Mouse (Mus musculus) thymus, adult 2 months (tissue): ENCODE data around the gene Syngr1. TPM values are rescaled to one million over a fixed set of nuclear protein-coding genes. Genes with fewer than 3 reads are reported as not detected.

ENCODE experiments used
- DNase-seq: peaks from one replicate; pipeline ENCODE4 v3.0.0; 2021
- H3K27ac ChIP-seq: fragments of 200-500 bp; 2 replicates; pipeline ENCODE4 v1.5.1; 2012; ENCODE audit warnings: low read length, control low read depth; ENCODE audit not compliant: control insufficient read depth, insufficient read depth
- H3K27me3 ChIP-seq: fragments of 200-500 bp; 2 replicates; pipeline ENCODE4 v1.6.1; 2012; ENCODE audit warnings: mild to moderate bottlenecking, low read length, moderate library complexity, mixed read lengths; ENCODE audit not compliant: control insufficient read depth, insufficient read depth
- H3K36me3 ChIP-seq: fragments of 200-500 bp; 2 replicates; pipeline ENCODE4 v1.6.1; 2012; ENCODE audit warnings: mild to moderate bottlenecking, low read length, moderate library complexity; ENCODE audit not compliant: control insufficient read depth, insufficient read depth
- H3K4me1 ChIP-seq: fragments of 200-500 bp; replicated peaks from 2 replicates; pipeline ENCODE4 v1.6.1; 2012; ENCODE audit warnings: low read length; ENCODE audit not compliant: control insufficient read depth, insufficient read depth
- H3K4me3 ChIP-seq: fragments of 200-500 bp; 2 replicates; pipeline ENCODE4 v1.5.1; 2012; ENCODE audit warnings: mild to moderate bottlenecking, low read length, control low read depth, moderate library complexity; ENCODE audit not compliant: control insufficient read depth, insufficient read depth
- CTCF ChIP-seq: fragments of 200-500 bp; IDR thresholded peaks from 2 replicates; pipeline ENCODE4 v1.5.1; 2012; ENCODE audit warnings: mild to moderate bottlenecking, control low read depth, low read length, moderate library complexity, borderline replicate concordance; ENCODE audit not compliant: control insufficient read depth, poor library complexity, insufficient read depth; ENCODE audit errors: extremely low read depth
- POLR2A ChIP-seq: fragments of 200-500 bp; IDR thresholded peaks from 2 replicates; pipeline ENCODE4 v1.6.1; 2012; ENCODE audit warnings: mild to moderate bottlenecking, low read length, control low read depth, moderate library complexity; ENCODE audit not compliant: control insufficient read depth, poor library complexity, insufficient read depth; ENCODE audit errors: extremely low read depth
- WGBS: fragments of 180-500 bp; shearing (Covaris S2); methylation state at CpG from one replicate; pipeline ENCODE4 v1.1.7; 2018; 5-methylcytosine and 5-hydroxymethylcytosine counted together
- polyA plus RNA-seq: library from polyadenylated mRNA; depleted of rRNA; stranded (reverse); fragments of >200 nt; gene quantifications from 2 replicates; pipeline ENCODE4 v1.2.3, GENCODE M21; 2012

The Syngr1 gene
- polyA plus RNA-seq, 1 experiment: 121 TPM

DNA sequence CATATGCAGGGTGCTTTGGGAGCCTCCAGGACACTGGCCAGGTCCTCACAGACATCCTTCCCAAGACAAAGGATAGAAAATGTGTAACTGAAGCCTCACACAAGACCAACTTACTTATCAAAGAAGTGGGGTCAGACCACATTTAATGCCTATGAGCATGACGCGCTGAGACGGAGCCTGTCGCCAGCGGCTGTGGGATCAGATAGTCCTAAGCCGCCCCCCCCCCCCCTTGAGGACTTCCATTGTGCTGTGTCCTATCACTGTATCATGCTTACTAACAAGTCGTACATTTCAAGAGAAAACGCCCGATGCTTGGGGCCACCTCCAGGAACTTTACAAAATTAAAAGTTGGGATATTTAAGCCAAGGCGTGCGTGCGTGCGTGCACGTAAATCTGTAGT lies 56.0 kb downstream of the Syngr1 start:
- DNase-seq: no peak
- Histone ChIP-seq H3K36me3 (peaks cover 4% of the 10 kb centered on the region; the same call in 1 of the 2 replicates), H3K27ac (peak overlapping the region; percentile 50; the same call in 1 of the 2 replicates), H3K4me3 (no peak overlapping the region), H3K27me3 (no peaks in the 10 kb centered on the region), H3K4me1 (peaks cover 43% of the 10 kb centered on the region)
- WGBS: 77% methylated on average over 14 of the region's 14 CpGs
- TF ChIP-seq CTCF (no peak), POLR2A (no peak)

DNA sequence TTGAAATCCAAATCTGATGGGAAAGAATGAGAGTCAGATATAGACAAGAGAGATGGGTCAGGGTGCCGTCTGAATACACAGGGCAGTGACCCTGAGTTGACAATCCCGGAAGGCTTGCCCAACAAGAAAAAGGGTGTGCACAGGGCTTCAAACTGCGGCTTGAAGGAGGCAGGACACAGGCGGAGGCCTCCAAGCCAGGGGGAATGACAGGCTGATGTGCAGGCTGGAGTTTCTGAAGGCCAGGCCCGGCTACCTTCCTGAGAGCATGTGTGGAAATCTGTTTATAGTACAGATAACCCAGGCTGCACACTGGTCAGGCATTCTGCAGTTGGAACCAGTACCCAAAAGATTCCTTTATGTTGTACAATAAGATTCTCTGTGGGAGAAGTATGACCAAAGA lies 56.4 kb downstream of the Syngr1 start:
- H3K4me1 ChIP-seq: peaks cover 43% of the 10 kb centered on the region
- 95% methylated on average over 5 of the region's 5 CpGs for WGBS
- H3K27me3 ChIP-seq: no peaks in the 10 kb centered on the region
- H3K36me3 ChIP-seq: peaks cover 4% of the 10 kb centered on the region; the same call in 1 of the 2 replicates
- no peak for DNase-seq
- no peak overlapping the region for H3K4me3 ChIP-seq
- TF ChIP-seq POLR2A (no peak), CTCF (no peak)
- peak overlapping the region; percentile 50; the same call in 1 of the 2 replicates for H3K27ac ChIP-seq

DNA sequence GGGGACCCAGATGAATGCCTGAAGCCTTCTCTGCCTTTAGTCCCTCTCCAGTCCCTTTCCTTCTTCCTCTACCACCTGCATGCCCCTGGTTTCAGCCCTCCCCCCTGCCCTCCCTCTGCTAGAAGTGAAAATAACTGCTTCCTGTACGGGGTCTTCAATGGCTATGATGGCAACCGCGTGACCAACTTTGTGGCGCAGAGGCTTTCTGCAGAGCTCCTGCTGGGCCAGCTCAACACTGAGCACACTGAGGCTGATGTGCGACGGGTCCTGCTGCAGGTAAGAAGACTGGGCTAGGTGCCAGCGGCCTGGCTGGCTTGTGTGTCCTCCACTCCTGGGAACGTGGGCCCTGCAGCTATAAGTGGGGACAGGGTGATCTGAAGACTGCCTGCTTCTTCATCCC lies 57.4 kb downstream of the Syngr1 start:
- H3K4me1 ChIP-seq: peaks cover 43% of the 10 kb centered on the region
- H3K27ac ChIP-seq: peak overlapping the region; percentile 79
- 16% methylated on average over 8 of the region's 8 CpGs for WGBS
- H3K36me3 ChIP-seq: peaks cover 13% of the 10 kb centered on the region; the same call in 1 of the 2 replicates
- DNase-seq: peak; percentile 52
- H3K27me3 ChIP-seq: no peaks in the 10 kb centered on the region
- peak overlapping the region; percentile 51 for H3K4me3 ChIP-seq
- no peak for TF ChIP-seq CTCF
- no peak for TF ChIP-seq POLR2A

DNA sequence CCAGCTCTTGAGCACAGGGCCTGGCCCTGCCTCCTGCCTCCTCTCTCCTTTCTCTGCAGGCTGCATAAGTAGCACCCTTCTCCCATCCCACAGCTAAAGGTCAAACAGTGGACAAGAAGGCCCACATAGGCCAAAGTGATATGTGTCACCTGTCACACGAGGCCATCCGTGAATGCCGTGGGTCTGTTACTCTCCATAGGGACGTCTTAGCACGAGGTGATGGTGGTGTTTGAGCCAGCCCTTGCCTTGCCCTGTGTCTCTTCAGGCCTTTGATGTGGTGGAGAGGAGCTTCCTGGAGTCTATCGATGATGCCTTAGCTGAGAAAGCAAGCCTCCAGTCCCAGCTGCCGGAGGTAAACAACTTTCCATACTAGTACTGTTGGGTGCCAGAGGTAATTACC lies 58.4 kb downstream of the Syngr1 start:
- no peak for TF ChIP-seq POLR2A
- Histone ChIP-seq H3K27ac (peak overlapping the region; percentile 79), H3K36me3 (peaks cover 20% of the 10 kb centered on the region), H3K27me3 (no peaks in the 10 kb centered on the region), H3K4me1 (peaks cover 43% of the 10 kb centered on the region), H3K4me3 (peak overlapping the region; percentile 51)
- peak; percentile 50 for DNase-seq
- WGBS: 8% methylated on average over 7 of the region's 7 CpGs

DNA sequence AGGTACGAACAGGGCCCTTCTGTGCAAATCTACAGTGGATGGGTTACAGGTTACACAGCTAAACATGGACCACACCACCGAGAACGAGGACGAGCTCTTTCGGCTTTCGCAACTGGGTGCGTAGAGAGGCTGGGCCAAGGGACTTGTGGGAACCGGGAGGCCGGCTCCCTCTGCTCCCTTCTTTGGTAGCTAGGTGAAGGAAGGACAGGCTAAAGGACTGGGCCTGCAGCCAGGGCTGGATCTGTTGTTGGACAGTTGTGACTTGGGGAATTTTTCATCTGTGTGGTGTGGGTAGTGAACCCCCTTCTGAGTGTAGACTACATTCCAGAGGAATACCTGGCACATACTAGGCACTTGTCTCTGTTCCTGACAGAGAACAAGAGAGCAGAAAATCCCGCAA lies 61.5 kb downstream of the Syngr1 start:
- Histone ChIP-seq H3K4me1 (peaks cover 25% of the 10 kb centered on the region), H3K36me3 (peaks cover 44% of the 10 kb centered on the region), H3K4me3 (no peak overlapping the region), H3K27me3 (no peaks in the 10 kb centered on the region), H3K27ac (no peak overlapping the region)
- no peak for TF ChIP-seq CTCF
- no peak for TF ChIP-seq POLR2A
- DNase-seq: no peak
- 89% methylated on average over 10 of the region's 10 CpGs for WGBS

DNA sequence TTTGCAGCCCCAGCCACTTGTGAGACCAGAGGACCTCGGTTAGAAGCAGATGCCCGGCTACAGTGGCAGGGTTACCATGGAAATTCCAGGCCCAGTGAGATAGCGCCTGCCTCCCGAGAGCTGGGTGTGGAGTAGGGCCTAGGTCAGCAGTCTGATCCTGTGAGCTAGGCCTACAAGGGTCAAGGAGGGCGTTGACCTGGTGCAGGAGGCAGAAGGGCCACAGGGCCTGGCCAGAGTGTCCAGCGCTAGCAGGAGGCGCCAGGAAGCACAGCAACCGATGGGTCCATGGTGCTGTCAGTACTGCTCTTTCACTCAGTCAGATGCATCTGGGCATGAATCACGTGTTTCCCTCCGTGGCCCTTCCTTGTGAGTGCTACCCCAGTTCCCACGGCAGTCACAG lies 62.6 kb downstream of the Syngr1 start:
- Histone ChIP-seq H3K4me1 (peaks cover 16% of the 10 kb centered on the region), H3K27me3 (no peaks in the 10 kb centered on the region), H3K4me3 (no peak overlapping the region), H3K36me3 (peaks cover 55% of the 10 kb centered on the region), H3K27ac (no peak overlapping the region)
- no peak for DNase-seq
- TF ChIP-seq POLR2A: no peak
- WGBS: 97% methylated on average over 11 of the region's 11 CpGs

DNA sequence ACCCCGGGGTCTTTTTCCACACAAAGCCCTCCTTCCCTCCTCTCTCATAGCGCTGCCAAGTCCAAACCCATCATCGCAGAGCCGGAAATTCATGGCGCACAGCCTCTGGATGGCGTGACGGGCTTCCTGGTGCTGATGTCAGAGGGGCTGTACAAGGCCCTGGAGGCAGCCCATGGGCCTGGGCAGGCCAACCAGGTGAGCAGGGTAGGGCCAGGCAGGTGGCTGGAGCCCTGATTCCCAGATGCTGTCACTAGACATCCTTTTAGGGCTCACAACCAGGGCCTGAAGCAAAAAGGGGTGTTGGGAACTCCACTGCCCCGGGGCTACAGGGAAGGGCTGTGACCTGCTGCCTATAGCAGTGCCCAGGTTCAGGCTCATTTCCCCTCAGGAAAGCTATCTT lies 64.6 kb downstream of the Syngr1 start:
- Histone ChIP-seq H3K36me3 (peaks cover 74% of the 10 kb centered on the region), H3K4me3 (no peak overlapping the region), H3K4me1 (no peaks in the 10 kb centered on the region), H3K27me3 (no peaks in the 10 kb centered on the region), H3K27ac (no peak overlapping the region)
- DNase-seq: no peak
- 99% methylated on average over 8 of the region's 8 CpGs for WGBS
- TF ChIP-seq POLR2A: no peak
- TF ChIP-seq CTCF: no peak

DNA sequence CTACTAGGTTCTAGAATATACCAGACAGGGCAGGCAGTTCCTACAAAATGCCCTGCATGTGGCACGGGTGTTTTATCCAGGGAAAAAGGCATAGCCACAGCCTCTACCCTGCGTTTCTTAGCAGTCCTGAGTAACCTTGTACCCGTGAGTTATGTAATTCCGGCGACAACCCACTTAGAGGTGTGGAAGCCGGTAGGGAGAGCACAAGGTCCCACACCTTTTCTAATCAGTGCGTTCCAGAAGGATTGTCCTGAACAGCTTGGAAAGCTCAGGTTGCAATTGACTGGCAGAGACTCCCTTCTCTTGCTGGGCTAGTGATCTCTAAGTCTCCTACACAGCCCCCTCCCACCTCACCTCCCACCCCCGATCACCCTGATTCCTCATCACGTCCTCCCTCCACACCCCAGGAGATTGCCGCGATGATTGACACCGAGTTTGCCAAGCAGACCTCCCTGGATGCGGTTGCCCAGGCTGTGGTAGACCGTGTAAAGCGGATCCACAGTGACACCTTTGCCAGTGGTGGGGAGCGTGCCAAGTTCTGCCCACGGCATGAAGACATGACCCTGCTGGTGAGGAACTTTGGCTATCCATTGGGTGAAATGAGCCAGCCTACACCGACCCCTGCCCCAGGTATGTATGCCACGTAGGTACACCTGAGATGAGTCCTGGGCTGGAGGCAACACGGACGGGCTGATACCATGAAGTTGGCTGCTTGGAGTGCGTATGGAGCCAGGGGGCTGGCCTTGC lies 66.2 kb downstream of the Syngr1 start:
- Histone ChIP-seq H3K4me1 (no peaks in the 10 kb centered on the region), H3K27ac (no peak overlapping the region), H3K27me3 (no peaks in the 10 kb centered on the region), H3K36me3 (peaks cover 83% of the 10 kb centered on the region), H3K4me3 (no peak overlapping the region)
- TF ChIP-seq CTCF: no peak
- no peak for TF ChIP-seq POLR2A
- no peak for DNase-seq
- 95% methylated on average over 22 of the region's 22 CpGs for WGBS
